Comparison of ENCODE assay signal across 19 mouse cellular contexts in genomic region chr17:67625431-67625830, GRCm38 (mm10). TPM values are rescaled to one million over a fixed set of nuclear protein-coding genes. Genes with fewer than 3 reads are reported as not detected.
A peak's percentile ranks its signal among the peaks of the same experiment; 100 is the strongest.
DNase-seq lines count a peak whose midpoint lies in the region; ATAC-seq lines count a peak whose summit lies in the region.
"Had no signal": no experiment of that assay in that cellular context is flagged by ENCODE, and none has a peak within 500 bp of the region (broad histone marks: within the 10 kb centered on the region; RNA-seq: fewer than 3 reads in every experiment).

No protein-coding gene starts in this region.

- DNase-seq in adrenal gland, adult 8-10 months: peak; percentile 43
- no peak for DNase-seq in adrenal gland, postnatal 4 days (ENCODE audit: low spot score in 2 of 2)
- DNase-seq in urinary bladder, postnatal 14 days (ENCODE audit: low spot score): peak; percentile 34
- DNase-seq in urinary bladder, adult 2 months (ENCODE audit: low spot score): no peak
- DNase-seq in skeletal muscle tissue, adult 2 months (ENCODE audit: low read depth, low spot score): peak; percentile 61
- no peak for DNase-seq in right cerebral cortex, postnatal 10 days (ENCODE audit: low spot score in 2 of 2)
- no peak for DNase-seq in embryo, embryonic 10.5 days (ENCODE audit: low spot score)
- DNase-seq: cerebellum, adult 9-11 months; layer of hippocampus, adult 9-11 months had no signal

- peak; percentile 62 for ATAC-seq in granulocyte monocyte progenitor cell, adult 5-6 weeks (replicated peaks; ENCODE audit: poor library complexity, severe bottlenecking)
- ATAC-seq: forebrain, embryonic 14.5 days had no signal

RNA-seq across cellular contexts. Expression of gene Lrrc30, which starts 7.1 kb away (rescaled TPM):
- under 1 TPM in 3 of 4 experiments, not detected in 1; 0.32 to 0.66 (median 0.52) TPM for total RNA-seq in adrenal gland, adult 8-10 months (2022)
- total RNA-seq in adrenal gland, postnatal 4 days (2021): under 1 TPM; 0.50 to 0.62 TPM
- not detected in 2 replicates for polyA plus RNA-seq in urinary bladder, adult 2 months (2012; rRNA removed)
- not detected in 2 replicates for total RNA-seq in granulocyte monocyte progenitor cell, adult 5-6 weeks (2014; fragmentation: Nextera tagmentation)
- total RNA-seq in granulocyte monocyte progenitor cell, adult 5-6 weeks (2017): not detected in 2 replicates
- total RNA-seq: ES-E14; left cerebral cortex, postnatal 36 days had no signal
- polyA plus RNA-seq: forebrain, embryonic 14.5 days; heart, embryonic 15.5 days; kidney, embryonic 15.5 days; liver, embryonic 15.5 days; neural tube, embryonic 12.5 days; spleen, adult 2 months; testis, adult 2 months had no signal

Comparison
In these comparisons a context has a peak if more than half of its experiments do, and no peak if none do; other contexts are left out.
1. DNase-seq: peak in adrenal gland, adult 8-10 months (single experiment), urinary bladder, postnatal 14 days (single experiment) and skeletal muscle tissue, adult 2 months (single experiment); none in adrenal gland, postnatal 4 days (0 of 2), urinary bladder, adult 2 months (single experiment), right cerebral cortex, postnatal 10 days (0 of 2) and embryo, embryonic 10.5 days (single experiment).